Mouse (Mus musculus) hematopoietic stem cell, adult 5-6 weeks (primary cell): ENCODE results near the gene Mospd2. TPM values are rescaled to one million over a fixed set of nuclear protein-coding genes. Genes with fewer than 3 reads are reported as not detected.

ENCODE experiments used
- total RNA-seq: library from RNA; stranded (forward); fragments of 172-1452, 232-1000 nt; gene quantifications from 2 replicates; pipeline ENCODE4 v1.2.3, GENCODE M21; 2017

The Mospd2 gene
- total RNA-seq, 1 experiment from 2014 or later = 37.4 TPM

Other genes starting within 250 kb of the Mospd2 start
- gene Fancb, start 217 bp upstream of the Mospd2 start, total RNA-seq = 8.4 and 9.5 TPM in 2 replicates
- not detected in 2 replicates for gene Gm17604, start 24.5 kb upstream of the Mospd2 start, total RNA-seq